Mouse (Mus musculus) midbrain, embryonic 16.5 days (tissue): Measurements from ENCODE around the gene Ndufv3. TPM values are rescaled to one million over a fixed set of nuclear protein-coding genes. Genes with fewer than 3 reads are reported as not detected.

ENCODE experiments used
- microRNA-seq: library from miRNA; unstranded; fragments of <30 nt; microRNA quantifications from one replicate; pipeline ENCODE4, GENCODE M21; 2017
- polyA plus RNA-seq: library from polyadenylated mRNA; unstranded; fragments of >200 nt; fragmentation: Nextera tagmentation; extraction: Ambion mirVana; gene quantifications from 2 replicates; pipeline ENCODE4 v1.2.1, GENCODE M21; 2015

Gene Ndufv3
- polyA plus RNA-seq, 1 experiment from 2014 or later: 424 TPM

Small RNA genes lying within 50 kb of the gene (microRNA-seq; reads per million reads assigned to microRNA genes)
- gene Gm24970: not detected

Other genes with a start within 250 kb of the Ndufv3 start
- 6.4 and 8.6 TPM in 2 replicates for gene Rsph1, start 242.7 kb upstream of the Ndufv3 start, polyA plus RNA-seq
- gene Slc37a1, start 233.3 kb upstream of the Ndufv3 start, polyA plus RNA-seq: 12.9 and 20.1 TPM in 2 replicates
- 33.1 and 41.0 TPM in 2 replicates for gene Pde9a, start 133.9 kb upstream of the Ndufv3 start, polyA plus RNA-seq
- gene Wdr4, start 135 bp upstream of the Ndufv3 start, polyA plus RNA-seq: 38.5 and 43.7 TPM in 2 replicates
- gene Pknox1, start 44.6 kb downstream of the Ndufv3 start, polyA plus RNA-seq: 18.8 and 25.0 TPM in 2 replicates
- gene Cbs, start 117.1 kb downstream of the Ndufv3 start, polyA plus RNA-seq: 4.9 and 8.9 TPM in 2 replicates
- gene U2af1, start 138.8 kb downstream of the Ndufv3 start, polyA plus RNA-seq: 194 and 198 TPM in 2 replicates
- gene Cryaa, start 157.7 kb downstream of the Ndufv3 start, polyA plus RNA-seq: 0.25 TPM in 1 of 2 replicates, not detected in the other